Mouse (Mus musculus) lung, embryonic 14.5 days (tissue): ENCODE measurements around the gene H6pd. TPM values are rescaled to one million over a fixed set of nuclear protein-coding genes. Genes with fewer than 3 reads are reported as not detected.

ENCODE experiments used
- ATAC-seq: fragments of 200-750 bp; cut with Nextera tagmentation; 2 replicates; pipeline ENCODE4 v1.8.0; 2017; ENCODE audit warnings: mild to moderate bottlenecking, moderate TSS enrichment, moderate library complexity; ENCODE audit not compliant: insufficient read depth
- DNase-seq: peaks from one replicate; pipeline ENCODE4 v3.0.0-alpha.2; 2015
- H3K27ac ChIP-seq: fragments of 300-500 bp; sonication (generic); 2 replicates; pipeline ENCODE4 v1.5.1; 2014; ENCODE audit warnings: low read depth, mild to moderate bottlenecking, moderate library complexity
- H3K27me3 ChIP-seq: fragments of 300-500 bp; sonication (generic); 2 replicates; pipeline ENCODE4 v1.6.1; 2014; ENCODE audit warnings: low read length, control low read depth; ENCODE audit not compliant: insufficient read depth
- H3K36me3 ChIP-seq: fragments of 300-500 bp; sonication (generic); 2 replicates; pipeline ENCODE4 v1.6.1; 2014; ENCODE audit warnings: control low read depth; ENCODE audit not compliant: insufficient read depth
- H3K4me1 ChIP-seq: fragments of 300-500 bp; sonication (generic); 2 replicates; pipeline ENCODE4 v1.6.1; 2014; ENCODE audit warnings: antibody characterized with exemption, control low read depth; ENCODE audit not compliant: insufficient read depth
- H3K4me2 ChIP-seq: fragments of 300-500 bp; sonication (generic); 2 replicates; pipeline ENCODE4 v1.6.1; 2014; ENCODE audit warnings: mild to moderate bottlenecking
- H3K4me3 ChIP-seq: fragments of 300-500 bp; sonication (generic); 2 replicates; pipeline ENCODE4 v1.5.1; 2014; ENCODE audit warnings: low read depth, low read length
- H3K9ac ChIP-seq: fragments of 300-500 bp; sonication (generic); 2 replicates; pipeline ENCODE4 v1.6.1; 2014
- H3K9me3 ChIP-seq: fragments of 300-500 bp; sonication (generic); 2 replicates; pipeline ENCODE4 v1.6.1; 2016; ENCODE audit warnings: low read depth, low read length, control low read depth
- CTCF ChIP-seq: IDR thresholded peaks from 2 replicates; pipeline ENCODE4 v1.5.1; 2016; ENCODE audit warnings: antibody characterized with exemption, low read depth
- WGBS: fragments of 180-500 bp; shearing (Covaris S2); extraction: QIAGEN DNeasy Blood & Tissue Kit; methylation state at CpG from one replicate; pipeline ENCODE4 v1.1.7; 2014; 5-methylcytosine and 5-hydroxymethylcytosine counted together
- polyA plus RNA-seq: library from polyadenylated mRNA; unstranded; fragments of >200 nt; fragmentation: Nextera tagmentation; extraction: Ambion mirVana; gene quantifications from 2 replicates; pipeline ENCODE4 v1.2.1, GENCODE M21; 2014

The H6pd gene
- polyA plus RNA-seq, 1 experiment from 2014 or later: 20.4 TPM

GRCm38 (mm10) chr4:149999510-149999900 lies 9.3 kb downstream of the H6pd start:
- Histone ChIP-seq H3K4me3 (no peak overlapping the region), H3K4me1 (peaks cover 44% of the 10 kb centered on the region), H3K4me2 (no peak overlapping the region), H3K36me3 (peaks cover 4% of the 10 kb centered on the region; the same call in 1 of the 2 replicates), H3K27me3 (no peaks in the 10 kb centered on the region), H3K27ac (no peak overlapping the region), H3K9me3 (no peaks in the 10 kb centered on the region), H3K9ac (no peak overlapping the region)
- ATAC-seq (no peak), DNase-seq (no peak)
- TF ChIP-seq CTCF: no peak
- WGBS: 69% methylated on average over 9 of the region's 9 CpGs

- H3K9ac ChIP-seq: no peak overlapping the region
- ATAC-seq (no peak), DNase-seq (no peak)
- H3K4me1 ChIP-seq: peaks cover 40% of the 10 kb centered on the region
- H3K9me3 ChIP-seq: no peaks in the 10 kb centered on the region
- no peak overlapping the region for H3K4me2 ChIP-seq
- H3K27me3 ChIP-seq: no peaks in the 10 kb centered on the region
- 81% methylated on average over 14 of the region's 14 CpGs for WGBS
- H3K4me3 ChIP-seq: no peak overlapping the region
- no peak overlapping the region for H3K27ac ChIP-seq
- no peak for TF ChIP-seq CTCF
- peaks cover 4% of the 10 kb centered on the region; the same call in 1 of the 2 replicates for H3K36me3 ChIP-seq
These were observed 9.9 kb downstream of the H6pd start for GRCm38 (mm10) chr4:149998786-149999509.

- H3K4me2 ChIP-seq: no peak overlapping the region
- no peaks in the 10 kb centered on the region for H3K27me3 ChIP-seq
- H3K4me1 ChIP-seq: peaks cover 30% of the 10 kb centered on the region
- no peak overlapping the region for H3K27ac ChIP-seq
- no peak overlapping the region for H3K9ac ChIP-seq
- no peak for TF ChIP-seq CTCF
- ATAC-seq (no peak), DNase-seq (no peak)
- H3K9me3 ChIP-seq: no peaks in the 10 kb centered on the region
- 61% methylated on average over 10 of the region's 10 CpGs for WGBS
- H3K36me3 ChIP-seq: peaks cover 4% of the 10 kb centered on the region; the same call in 1 of the 2 replicates
- no peak overlapping the region for H3K4me3 ChIP-seq
These were observed 10.8 kb downstream of the H6pd start for GRCm38 (mm10) chr4:149997999-149998398.

GRCm38 (mm10) chr4:149996440-149996839 lies 12.4 kb downstream of the H6pd start:
- ATAC-seq: no peak
- H3K27ac ChIP-seq: no peak overlapping the region

GRCm38 (mm10) chr4:149995911-149996310 lies 12.9 kb downstream of the H6pd start:
- no peaks in the 10 kb centered on the region for H3K27me3 ChIP-seq
- no peak overlapping the region for H3K4me3 ChIP-seq
- DNase-seq (no peak), ATAC-seq (no peak)
- H3K4me2 ChIP-seq: no peak overlapping the region
- no peaks in the 10 kb centered on the region for H3K9me3 ChIP-seq
- H3K4me1 ChIP-seq: peaks cover 17% of the 10 kb centered on the region
- no peak overlapping the region for H3K27ac ChIP-seq
- no peak overlapping the region for H3K9ac ChIP-seq
- no peak for TF ChIP-seq CTCF
- WGBS: 86% methylated on average over 7 of the region's 7 CpGs
- peaks cover 4% of the 10 kb centered on the region; the same call in 1 of the 2 replicates for H3K36me3 ChIP-seq

More at GRCm38 (mm10) chr4:149996440-149996839, 12.4 kb downstream of the H6pd start:
- Histone ChIP-seq H3K9me3 (no peaks in the 10 kb centered on the region), H3K4me2 (no peak overlapping the region), H3K4me1 (peaks cover 17% of the 10 kb centered on the region), H3K9ac (no peak overlapping the region), H3K36me3 (peaks cover 4% of the 10 kb centered on the region; the same call in 1 of the 2 replicates), H3K4me3 (no peak overlapping the region), H3K27me3 (no peaks in the 10 kb centered on the region)
- TF ChIP-seq CTCF: no peak
- WGBS: 53% methylated on average over 7 of the region's 7 CpGs
- no peak for DNase-seq

- Histone ChIP-seq H3K4me2 (no peak overlapping the region), H3K4me1 (peaks cover 14% of the 10 kb centered on the region), H3K9ac (no peak overlapping the region), H3K27me3 (no peaks in the 10 kb centered on the region), H3K9me3 (no peaks in the 10 kb centered on the region), H3K27ac (no peak overlapping the region), H3K4me3 (no peak overlapping the region), H3K36me3 (peaks cover 4% of the 10 kb centered on the region; the same call in 1 of the 2 replicates)
- 84% methylated on average over 10 of the region's 10 CpGs for WGBS
- no peak for TF ChIP-seq CTCF
- DNase-seq (no peak), ATAC-seq (no peak)
These were observed 14.6 kb downstream of the H6pd start for GRCm38 (mm10) chr4:149994218-149994617.

GRCm38 (mm10) chr4:149992670-149993032 lies 16.2 kb downstream of the H6pd start:
- Histone ChIP-seq H3K27ac (no peak overlapping the region), H3K4me1 (peaks cover 14% of the 10 kb centered on the region), H3K4me3 (no peak overlapping the region), H3K9me3 (no peaks in the 10 kb centered on the region), H3K27me3 (no peaks in the 10 kb centered on the region), H3K9ac (no peak overlapping the region), H3K4me2 (no peak overlapping the region), H3K36me3 (peaks cover 4% of the 10 kb centered on the region; the same call in 1 of the 2 replicates)
- TF ChIP-seq CTCF: no peak
- DNase-seq (no peak), ATAC-seq (no peak)
- 62% methylated on average over 8 of the region's 8 CpGs for WGBS
